Mouse (Mus musculus): ENCODE results near the gene Cep250.

Cep250 gene

DNA sequence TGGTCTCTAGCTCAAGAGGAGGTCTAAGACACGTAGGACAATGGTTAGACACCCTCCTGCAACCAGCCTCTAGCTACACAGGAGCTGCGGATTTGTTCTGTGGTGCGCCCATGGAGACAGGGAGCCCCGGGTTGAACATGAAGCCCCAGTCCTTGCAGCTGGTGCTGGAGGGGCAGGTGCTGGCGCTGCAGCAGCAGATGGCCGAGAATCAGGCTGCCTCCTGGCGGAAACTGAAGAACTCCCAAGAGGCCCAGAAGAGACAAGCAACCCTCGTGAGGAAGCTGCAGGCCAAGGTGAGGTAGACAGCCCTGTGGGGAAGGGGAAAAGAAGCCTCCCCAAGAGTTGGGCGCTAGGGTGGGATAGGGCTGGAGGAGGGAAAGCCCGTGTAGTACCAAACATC lies 5.6 kb downstream of the Cep250 start:
- no peak for ATAC-seq (ENCODE audit: insufficient number of reproducible peaks, low FRiP score, low TSS enrichment)

DNA sequence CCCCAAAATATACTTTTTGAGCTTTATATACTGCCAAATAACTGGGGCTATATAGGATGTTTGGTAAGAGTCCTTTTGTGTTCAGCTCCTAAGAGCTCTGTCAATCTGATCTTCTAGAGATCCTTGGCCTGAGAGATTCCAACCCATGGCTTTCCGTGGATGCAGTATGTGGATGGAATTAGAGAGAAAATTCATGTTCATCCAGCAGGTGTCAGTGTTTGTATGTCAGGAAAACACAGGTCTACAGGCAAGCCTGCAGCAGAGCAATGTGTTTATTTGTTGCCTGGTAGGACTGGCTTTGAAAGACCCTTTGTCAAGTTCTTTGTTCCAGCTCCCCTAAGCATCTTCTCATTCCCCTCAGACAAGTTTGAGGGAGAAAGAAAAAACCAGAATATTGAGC lies 6.7 kb downstream of the Cep250 start:
- ATAC-seq (ENCODE audit: insufficient number of reproducible peaks, low FRiP score, low TSS enrichment): no peak

DNA sequence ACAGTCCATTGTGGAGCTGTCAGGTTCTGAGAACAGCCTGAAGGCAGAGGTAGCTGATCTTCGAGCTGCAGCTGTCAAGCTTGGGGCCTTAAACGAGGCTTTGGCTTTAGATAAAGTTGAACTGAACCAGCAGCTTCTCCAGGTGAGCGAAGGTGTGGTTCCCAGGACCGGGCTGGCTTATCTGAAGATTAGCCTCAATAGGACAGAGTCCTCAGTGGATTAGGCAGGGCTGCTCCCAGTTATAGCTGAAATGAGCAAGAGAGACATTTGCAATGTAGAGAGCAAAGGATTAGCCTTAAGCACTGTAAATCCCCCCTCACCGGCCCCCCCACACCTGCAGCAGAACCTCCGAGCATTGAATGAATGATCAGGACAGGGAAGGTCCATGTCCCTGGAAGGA lies 17.1 kb downstream of the Cep250 start:
- ATAC-seq (ENCODE audit: insufficient number of reproducible peaks, low FRiP score, low TSS enrichment): no peak

DNA sequence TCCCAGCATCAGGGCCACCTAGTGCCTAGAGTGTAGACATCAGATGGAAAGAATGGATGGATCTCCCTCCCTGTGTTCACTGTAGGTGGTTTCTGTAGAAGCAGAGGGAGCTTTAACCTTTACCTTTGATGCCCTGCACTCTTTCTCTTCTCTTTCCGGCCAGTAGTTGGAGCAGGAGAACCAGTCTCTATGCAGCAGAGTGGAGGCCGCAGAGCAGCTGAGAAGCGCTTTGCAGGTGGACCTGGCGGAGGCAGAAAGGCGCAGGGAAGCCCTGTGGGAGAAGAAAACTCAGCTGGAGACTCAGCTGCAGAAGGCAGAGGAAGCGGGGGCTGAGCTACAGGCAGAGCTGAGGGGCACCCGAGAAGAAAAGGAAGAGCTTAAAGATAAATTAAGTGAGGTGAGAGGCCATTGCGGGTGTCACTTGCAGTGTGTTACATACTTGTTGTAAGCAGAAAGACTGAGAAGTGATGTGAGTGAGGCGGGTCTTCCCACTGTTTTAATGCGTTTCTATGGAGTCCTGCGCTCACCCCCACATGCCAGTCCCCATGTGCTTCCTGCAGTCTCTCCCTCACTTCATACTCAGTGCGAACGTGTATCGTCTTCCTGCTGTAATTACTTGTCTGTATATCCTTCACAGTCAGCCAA lies 18.0 kb downstream of the Cep250 start:
- ATAC-seq (ENCODE audit: insufficient number of reproducible peaks, low FRiP score, low TSS enrichment): no peak

DNA sequence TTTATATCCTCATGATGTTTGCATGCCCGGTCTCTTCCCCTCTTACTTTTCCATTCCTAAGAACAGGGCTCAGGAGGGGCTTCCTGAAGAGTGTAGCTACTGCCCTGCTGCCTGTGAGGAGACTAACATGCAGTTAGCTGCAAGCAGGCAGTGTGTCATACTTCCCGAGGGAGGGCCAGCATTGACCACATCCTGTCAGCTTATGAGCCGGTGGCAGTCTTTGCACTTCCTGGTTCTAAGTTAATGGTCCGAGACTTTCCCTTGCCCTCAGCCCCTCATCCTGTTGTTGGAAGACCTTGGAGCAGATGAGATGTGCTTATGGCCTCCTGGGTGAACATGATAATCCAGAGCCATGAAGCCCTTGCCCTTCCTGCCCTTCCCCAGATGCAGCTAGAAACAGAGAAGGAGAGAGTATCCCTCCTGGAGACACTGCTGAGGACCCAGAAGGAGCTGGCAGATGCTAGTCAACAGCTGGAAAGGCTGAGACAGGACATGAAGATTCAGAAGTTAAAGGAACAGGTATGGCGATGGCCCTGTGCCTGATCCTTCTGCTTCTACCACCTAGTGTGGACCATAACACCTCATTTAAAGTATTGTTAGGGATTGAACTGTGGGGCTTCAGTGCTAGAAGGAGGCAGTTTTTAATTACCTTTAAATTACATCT lies 23.2 kb downstream of the Cep250 start:
- no peak for ATAC-seq (ENCODE audit: insufficient number of reproducible peaks, low FRiP score, low TSS enrichment)

DNA sequence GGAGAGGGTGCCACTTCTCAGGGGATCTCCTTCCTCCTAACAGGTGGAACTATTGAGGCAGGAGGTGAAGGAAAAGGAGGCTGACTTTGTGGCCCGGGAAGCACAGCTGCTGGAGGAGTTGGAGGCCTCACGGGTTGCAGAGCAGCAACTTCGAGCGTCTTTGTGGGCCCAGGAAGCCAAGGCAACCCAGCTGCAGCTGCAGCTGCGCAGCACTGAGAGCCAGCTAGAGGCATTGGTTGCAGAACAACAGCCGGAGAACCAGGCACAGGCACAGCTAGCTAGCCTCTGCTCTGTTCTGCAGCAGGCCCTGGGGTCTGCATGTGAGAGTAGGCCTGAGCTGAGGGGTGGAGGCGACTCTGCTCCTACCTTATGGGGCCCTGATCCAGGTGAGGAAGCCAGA lies 29.5 kb downstream of the Cep250 start:
- no peak for ATAC-seq (ENCODE audit: insufficient number of reproducible peaks, low FRiP score, low TSS enrichment)

DNA sequence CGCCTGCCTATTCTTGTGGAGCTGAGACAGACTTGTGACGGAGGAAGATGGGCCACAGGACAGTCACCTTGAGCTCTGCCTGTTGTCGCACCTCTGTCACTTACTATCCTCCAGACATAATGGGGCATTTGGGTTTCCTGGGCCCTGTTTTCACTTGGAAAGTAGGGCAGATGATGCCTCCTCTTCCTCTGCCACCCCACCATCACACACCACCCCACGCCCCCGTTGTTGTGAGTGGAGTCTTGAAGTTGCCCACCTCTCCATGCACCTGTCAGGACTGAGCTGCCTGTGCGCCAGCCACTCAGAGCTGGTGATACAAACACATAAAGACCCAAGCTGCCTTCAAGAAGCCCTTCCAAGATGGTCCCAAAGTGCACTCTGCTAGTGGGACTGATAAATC lies 30.9 kb downstream of the Cep250 start:
- no peak for ATAC-seq (ENCODE audit: insufficient number of reproducible peaks, low FRiP score, low TSS enrichment)

DNA sequence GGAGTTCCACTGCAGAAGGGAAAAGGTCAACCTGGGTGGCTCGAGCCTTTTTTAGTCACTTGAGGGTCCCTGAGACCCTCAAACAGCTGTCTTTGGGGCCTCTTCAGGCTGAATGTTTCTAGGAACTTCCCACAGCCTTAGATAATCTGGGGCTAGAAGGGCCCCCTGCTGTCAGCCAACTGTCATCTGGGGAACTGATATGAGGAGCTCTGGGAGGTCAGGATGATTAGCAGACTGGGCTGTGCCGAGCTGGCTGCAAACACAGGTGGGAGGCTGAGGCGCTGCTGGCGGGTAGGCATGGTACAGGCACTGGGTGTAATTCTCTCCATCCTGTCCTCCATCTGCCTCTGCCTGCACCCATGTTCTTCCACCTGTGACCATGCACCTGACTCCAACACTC lies 32.8 kb downstream of the Cep250 start:
- no peak for ATAC-seq (ENCODE audit: insufficient number of reproducible peaks, low FRiP score, low TSS enrichment)

DNA sequence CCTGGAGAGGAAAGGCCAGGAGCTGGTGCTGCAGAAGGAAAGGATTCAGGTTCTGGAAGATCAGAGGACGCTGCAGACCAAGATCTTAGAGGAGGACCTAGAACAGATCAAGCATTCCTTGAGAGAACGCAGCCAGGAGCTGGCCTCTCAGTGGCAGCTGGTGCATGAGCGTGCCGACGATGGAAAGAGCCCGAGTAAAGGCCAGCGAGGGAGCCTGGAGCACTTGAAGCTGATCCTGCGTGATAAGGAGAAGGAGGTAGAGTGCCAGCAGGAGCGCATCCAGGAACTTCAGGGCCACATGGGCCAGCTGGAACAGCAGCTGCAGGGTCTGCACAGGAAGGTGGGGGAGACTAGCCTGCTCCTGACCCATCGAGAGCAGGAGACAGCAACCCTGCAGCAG lies 34.9 kb downstream of the Cep250 start:
- ATAC-seq (ENCODE audit: insufficient number of reproducible peaks, low FRiP score, low TSS enrichment): no peak

DNA sequence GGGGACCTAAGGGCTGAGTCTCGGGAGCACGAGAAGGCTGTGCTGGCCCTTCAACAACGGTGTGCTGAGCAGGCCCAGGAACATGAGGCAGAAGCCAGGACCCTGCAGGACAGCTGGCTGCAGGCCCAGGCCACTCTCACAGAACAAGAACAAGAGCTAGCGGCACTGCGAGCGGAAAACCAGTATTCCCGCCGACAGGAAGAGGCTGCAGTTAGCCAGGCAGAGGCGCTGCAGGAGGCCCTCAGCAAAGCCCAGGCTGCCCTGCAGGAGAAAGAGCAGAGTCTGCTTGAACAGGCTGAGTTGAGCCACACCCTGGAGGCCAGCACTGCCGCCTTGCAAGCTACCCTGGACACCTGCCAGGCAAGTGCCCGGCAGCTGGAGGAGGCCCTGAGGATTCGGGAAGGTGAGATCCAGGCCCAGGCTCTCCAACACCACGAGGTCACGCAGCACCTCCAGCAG lies 35.6 kb downstream of the Cep250 start:
- peak; percentile 86 for ATAC-seq (ENCODE audit: insufficient number of reproducible peaks, low FRiP score, low TSS enrichment)

DNA sequence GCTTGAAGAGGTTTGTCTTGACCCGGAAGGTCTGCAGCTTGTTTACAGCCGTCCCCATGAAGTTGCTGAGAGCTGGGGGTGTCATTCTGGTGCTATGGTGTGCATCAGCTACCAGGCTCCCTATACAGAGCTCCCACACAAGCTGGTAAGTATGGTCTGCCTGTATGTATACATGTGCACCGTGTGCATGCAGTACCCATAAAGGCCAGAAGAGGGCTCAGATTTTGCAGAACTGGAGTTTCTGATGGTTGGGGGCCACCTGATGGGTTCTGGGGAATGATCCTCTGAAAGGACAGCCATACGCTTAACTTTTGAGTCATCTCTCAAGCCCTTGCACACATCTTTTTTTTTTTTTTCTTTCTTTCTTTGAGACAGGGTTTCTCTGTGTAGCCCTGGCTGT lies 49.1 kb downstream of the Cep250 start:
- ATAC-seq (ENCODE audit: insufficient number of reproducible peaks, low FRiP score, low TSS enrichment): no peak

DNA sequence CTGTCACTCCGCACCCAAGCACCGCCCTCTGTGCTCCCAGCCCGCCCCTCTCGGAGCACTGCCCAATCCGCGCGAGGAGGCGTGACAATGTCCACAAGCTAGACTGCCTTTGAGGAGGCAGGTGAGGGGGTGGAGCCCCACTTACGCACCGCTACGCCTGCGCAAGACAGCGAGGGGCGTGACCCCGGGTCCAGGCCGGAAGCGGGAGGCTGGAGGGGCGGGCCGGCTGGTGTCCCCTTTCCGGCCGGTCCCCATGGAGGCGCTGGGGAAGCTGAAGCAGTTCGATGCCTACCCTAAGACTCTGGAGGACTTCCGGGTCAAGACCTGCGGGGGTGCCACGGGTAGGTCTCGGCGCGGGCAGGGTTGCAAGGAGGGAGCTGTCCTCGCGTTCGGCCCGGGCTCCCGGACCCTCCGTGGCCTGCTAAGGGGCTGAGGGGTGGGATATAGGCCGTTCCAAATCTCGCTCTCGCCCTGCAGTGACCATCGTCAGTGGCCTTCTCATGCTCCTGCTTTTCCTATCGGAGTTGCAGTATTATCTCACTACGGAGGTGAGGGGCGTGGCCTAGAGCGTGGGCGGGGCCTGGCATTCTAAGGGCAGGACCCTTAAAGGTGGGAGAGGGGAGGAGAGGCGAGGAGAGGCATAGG lies 51.8 kb downstream of the Cep250 start, which contains the start of the genes 6430550D23Rik and Ergic3:
6430550D23Rik (minus strand) TSS at position 90 of the 645 bp plus-strand sequence.
Ergic3 (plus strand) TSS at position 158 of the 645 bp plus-strand sequence.
- peak; percentile 98 for ATAC-seq (ENCODE audit: insufficient number of reproducible peaks, low FRiP score, low TSS enrichment)

DNA sequence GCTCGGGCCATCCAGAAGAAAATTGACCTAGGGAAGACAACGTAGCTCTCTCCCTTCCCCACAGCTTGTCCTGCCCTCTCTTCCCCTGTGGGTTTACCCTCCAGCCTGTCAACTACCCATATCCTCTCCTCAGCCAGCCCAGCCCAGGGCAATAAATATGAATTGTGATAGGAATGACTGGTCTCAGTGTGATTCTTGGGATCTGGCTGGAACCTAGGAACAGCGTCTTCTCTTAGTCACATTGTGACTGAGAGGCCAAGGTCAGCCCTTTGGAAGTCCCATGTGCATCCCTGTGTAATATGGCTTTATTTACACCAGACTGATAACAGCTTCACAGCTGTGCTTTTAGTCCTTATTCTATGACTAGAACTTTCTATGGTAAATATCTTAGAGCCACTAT lies 61.8 kb downstream of the Cep250 start:
- no peak for ATAC-seq (ENCODE audit: insufficient number of reproducible peaks, low FRiP score, low TSS enrichment)

DNA sequence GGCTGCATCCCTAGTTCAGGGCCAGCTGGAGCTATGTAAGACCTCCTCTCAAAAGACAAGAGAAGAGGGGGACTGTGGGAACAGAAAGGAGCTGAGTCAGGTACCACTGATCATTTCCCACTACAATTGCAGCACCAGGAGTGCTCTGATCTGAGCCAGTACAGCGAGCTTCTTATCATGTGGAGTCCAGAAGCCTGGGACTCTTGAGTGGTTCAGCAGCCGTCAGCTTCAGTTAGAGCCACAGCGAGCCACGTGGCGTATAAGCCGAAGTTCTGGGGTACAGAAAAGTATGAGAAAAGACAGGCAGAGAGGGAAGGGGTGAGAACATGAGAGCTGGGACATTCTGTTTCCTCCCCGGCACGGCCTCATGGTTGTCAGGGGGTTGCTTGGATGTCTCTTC lies 65.0 kb downstream of the Cep250 start:
- no peak for ATAC-seq (ENCODE audit: insufficient number of reproducible peaks, low FRiP score, low TSS enrichment)

DNA sequence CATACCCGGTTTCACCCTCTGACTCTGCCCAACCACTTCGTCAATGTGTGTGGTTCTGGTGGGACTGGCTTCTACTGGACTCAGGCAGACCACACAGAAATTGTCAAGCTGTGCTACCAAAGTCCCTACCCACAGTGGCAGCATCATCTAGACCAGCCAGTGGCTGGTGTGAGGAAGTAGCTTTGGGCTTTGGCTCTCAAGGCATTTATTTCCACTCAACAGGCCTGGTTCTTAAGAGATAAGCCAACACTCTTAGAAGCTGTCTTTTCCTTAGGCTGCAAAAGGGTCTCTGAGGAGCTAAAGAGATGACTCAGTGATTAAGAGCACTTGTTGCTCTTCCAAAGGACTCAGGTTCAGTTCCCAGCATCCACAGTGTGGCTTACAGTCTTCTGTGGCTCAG lies 65.5 kb downstream of the Cep250 start:
- ATAC-seq (ENCODE audit: insufficient number of reproducible peaks, low FRiP score, low TSS enrichment): no peak

DNA sequence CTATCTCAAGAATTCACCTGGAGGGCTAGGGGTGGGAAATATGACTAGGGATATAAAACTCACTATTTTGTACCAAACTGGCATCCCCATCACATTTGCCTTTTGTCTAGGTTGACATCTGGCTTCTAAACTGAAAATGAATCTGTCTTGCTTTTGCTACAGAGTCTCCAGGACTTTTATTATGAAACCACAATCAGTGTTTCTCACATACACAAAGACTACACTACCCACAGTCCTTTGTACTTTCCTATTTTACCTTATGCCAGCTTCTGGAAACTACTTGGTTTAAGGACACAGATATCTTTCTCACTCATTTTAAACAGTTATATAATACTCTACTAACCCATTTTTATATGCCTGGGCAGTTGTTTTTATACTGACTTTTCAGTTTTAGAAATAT lies 69.2 kb downstream of the Cep250 start:
- no peak for ATAC-seq (ENCODE audit: insufficient number of reproducible peaks, low FRiP score, low TSS enrichment)

DNA sequence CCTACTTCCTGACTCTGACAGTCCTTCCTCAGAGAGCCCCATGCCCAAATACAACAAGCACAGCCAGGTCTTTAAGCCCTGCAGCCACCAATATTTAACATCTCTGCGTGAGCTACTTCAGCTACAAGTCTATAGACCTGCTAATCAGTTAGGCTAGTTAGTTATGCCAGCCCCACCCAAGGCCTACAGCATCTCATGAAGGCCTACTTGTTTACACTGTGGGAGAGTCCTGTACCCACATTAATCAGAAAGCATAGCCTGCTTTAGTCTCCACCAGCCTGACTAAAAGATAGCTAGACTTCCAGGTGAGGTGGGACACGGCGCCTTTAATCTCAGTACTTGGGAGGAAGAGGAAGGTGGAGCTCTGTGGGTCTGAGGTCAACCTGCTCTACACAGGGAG lies 83.1 kb downstream of the Cep250 start:
- no peak for ATAC-seq (ENCODE audit: insufficient number of reproducible peaks, low FRiP score, low TSS enrichment)

DNA sequence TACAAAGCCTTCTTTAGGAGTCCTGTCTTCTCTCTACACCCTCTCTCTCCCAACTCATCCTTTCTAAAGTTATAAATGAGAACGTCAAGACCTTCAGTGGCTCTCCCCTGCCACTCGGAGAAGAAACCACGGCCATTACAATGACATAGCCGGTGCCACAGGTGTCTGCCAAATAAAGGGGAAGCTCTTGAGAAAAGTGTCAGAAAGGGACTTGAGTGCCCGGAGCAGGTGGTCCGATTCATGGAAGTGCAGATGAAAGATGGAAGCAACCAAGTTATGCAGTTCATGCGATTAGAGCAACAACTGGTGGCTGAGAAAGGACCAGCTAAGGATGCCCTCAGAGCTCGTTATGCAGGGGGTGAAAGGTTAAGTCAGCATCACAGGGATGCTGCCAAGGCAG lies 86.6 kb downstream of the Cep250 start:
- no peak for ATAC-seq (ENCODE audit: insufficient number of reproducible peaks, low FRiP score, low TSS enrichment)

DNA sequence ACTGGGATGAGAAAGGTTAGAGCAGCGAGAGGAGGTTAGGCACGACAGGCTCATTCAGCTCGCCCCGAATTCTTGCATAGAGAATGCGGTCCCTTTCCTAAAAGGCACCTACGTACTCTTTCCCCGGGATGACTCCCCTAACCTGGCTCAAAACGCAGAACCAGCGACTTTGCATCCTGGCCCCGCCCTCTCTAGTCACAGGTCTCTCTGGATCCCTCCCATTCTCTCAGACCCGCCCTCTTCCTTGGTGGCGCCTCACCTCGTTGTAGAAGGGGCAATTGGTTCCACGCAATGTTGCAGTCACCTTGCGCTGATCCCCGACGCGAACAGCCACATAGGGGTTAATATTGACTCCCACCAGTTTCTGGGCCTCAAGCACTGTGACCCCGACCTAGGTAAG lies 91.7 kb downstream of the Cep250 start:
- no peak for ATAC-seq (ENCODE audit: insufficient number of reproducible peaks, low FRiP score, low TSS enrichment)
